Mouse (Mus musculus): ENCODE results near the gene Casz1. TPM values are rescaled to one million over a fixed set of nuclear protein-coding genes. Genes with fewer than 3 reads are reported as not detected.

Casz1 gene
- polyA plus RNA-seq, 1 experiment from 2014 or later, result 16.1 TPM

DNA sequence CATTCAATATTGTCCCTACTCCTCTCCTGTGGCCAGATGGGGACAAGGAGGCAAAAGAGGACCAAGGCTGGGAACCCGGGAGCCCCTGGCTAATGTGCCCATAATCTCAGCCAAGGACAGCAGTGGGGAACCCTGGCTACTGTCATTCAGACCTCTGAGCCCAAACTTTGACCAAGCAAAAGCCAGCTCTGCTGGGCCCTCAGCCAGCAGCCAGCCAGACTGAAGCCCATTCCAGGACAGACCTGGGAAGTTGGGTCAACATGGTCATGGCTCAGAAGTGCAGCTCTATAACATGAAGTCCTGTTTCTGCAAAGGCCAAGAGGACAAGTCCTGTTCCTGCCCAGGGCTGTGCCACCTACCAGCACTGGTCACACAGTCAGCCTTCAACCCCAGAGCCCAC, 157.9 kb downstream of the Casz1 start:
- 100% methylated on average over 1 of the region's 1 CpGs for WGBS
- Histone ChIP-seq H3K4me1 (ENCODE audit: control insufficient read depth, insufficient read depth, low read length) (0 out of 2 replicates have a peak, but pooled peaks cover 7% of the 10 kb centered on the region), H3K27ac (ENCODE audit: low read depth, low read length) (no peak overlapping the region), H3K27me3 (ENCODE audit: control insufficient read depth, insufficient read depth, low read length) (no peaks in the 10 kb centered on the region), H3K4me2 (ENCODE audit: low read depth, low read length) (no peak overlapping the region), H3K36me3 (ENCODE audit: control insufficient read depth, insufficient read depth, low read length) (peaks cover 4% of the 10 kb centered on the region; the same call in 1 of the 2 replicates), H3K9ac (replicated peaks; ENCODE audit: low read depth, low read length) (no peak overlapping the region), H3K4me3 (ENCODE audit: low read depth, low read length) (no peak overlapping the region), H3K9me3 (ENCODE audit: control insufficient read depth, low read length) (no peaks in the 10 kb centered on the region)
- ATAC-seq (ENCODE audit: low read depth), result no peak

DNA sequence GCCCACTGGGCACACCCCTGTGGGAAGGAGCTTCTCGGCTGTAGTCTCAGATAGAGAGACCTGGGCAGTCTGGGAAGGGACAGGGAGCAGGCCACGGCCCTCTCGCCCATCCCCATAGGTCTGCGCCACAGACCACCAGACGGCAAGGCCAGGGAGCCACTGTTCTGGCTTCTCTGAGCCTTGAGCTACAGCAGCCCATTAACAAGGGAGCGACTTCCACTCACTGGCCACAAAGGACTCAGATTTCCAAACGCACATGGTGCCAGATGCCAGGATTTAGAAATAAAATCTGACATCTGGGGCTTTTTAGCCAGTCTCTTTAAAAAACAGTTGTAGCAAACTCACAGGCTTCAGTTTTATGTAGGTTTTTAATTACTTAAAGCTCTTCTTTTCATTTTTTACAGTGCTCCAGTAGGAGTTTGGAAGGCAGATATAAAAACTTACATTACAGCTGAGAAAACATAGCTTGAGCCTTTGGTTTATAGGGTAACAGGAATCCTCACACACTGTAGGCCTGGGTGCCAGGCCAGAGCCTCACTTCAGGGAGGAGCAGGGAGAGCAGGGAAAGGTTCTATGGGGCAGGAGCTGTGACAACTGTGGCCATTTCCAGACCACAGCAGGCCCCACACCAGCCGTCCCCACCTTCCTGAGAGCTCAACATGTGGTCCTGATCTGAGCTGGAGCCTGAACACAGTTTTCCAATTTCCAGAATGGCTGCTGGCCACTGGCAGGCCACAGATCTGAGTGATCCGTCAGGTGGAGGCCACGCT, 160.5 kb downstream of the Casz1 start:
- ATAC-seq (ENCODE audit: low read depth), result no peak
- Histone ChIP-seq H3K27me3 (ENCODE audit: control insufficient read depth, insufficient read depth, low read length) (no peaks in the 10 kb centered on the region), H3K4me1 (ENCODE audit: control insufficient read depth, insufficient read depth, low read length) (0 out of 2 replicates have a peak, but pooled peaks cover 13% of the 10 kb centered on the region), H3K36me3 (ENCODE audit: control insufficient read depth, insufficient read depth, low read length) (peaks cover 4% of the 10 kb centered on the region; the same call in 1 of the 2 replicates), H3K4me2 (ENCODE audit: low read depth, low read length) (no peak overlapping the region), H3K9ac (replicated peaks; ENCODE audit: low read depth, low read length) (no peak overlapping the region), H3K4me3 (ENCODE audit: low read depth, low read length) (no peak overlapping the region), H3K27ac (ENCODE audit: low read depth, low read length) (no peak overlapping the region), H3K9me3 (ENCODE audit: control insufficient read depth, low read length) (no peaks in the 10 kb centered on the region)
- WGBS, result 78% methylated on average over 10 of the region's 10 CpGs

DNA sequence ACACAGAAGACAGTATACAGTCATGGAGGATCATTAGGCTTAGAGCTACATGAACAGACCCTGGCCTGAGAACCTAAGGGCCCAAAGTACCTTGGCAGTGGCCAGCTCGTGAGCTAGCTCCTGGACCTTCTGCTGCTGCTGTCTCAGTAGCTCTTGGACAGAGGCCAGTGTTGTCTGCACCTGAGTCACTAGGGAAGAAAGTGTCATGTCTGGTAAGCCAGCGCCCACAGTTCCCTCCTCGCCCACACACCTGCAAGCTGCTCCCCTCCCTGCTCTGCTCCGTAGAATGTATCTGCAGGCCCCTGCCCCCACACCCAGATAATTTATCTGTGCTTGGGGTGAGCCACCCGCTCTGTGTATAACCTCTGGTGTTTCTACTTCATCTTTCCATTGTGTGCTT, 161.9 kb downstream of the Casz1 start:
- H3K27me3 ChIP-seq (ENCODE audit: control insufficient read depth, insufficient read depth, low read length), result no peaks in the 10 kb centered on the region
- H3K4me2 ChIP-seq (ENCODE audit: low read depth, low read length), result no peak overlapping the region
- no peaks in the 10 kb centered on the region for H3K9me3 ChIP-seq (ENCODE audit: control insufficient read depth, low read length)
- H3K4me1 ChIP-seq (ENCODE audit: control insufficient read depth, insufficient read depth, low read length), result 0 out of 2 replicates have a peak, but pooled peaks cover 17% of the 10 kb centered on the region
- H3K27ac ChIP-seq (ENCODE audit: low read depth, low read length), result no peak overlapping the region
- 78% methylated on average over 5 of the region's 5 CpGs for WGBS
- ATAC-seq (ENCODE audit: low read depth), result no peak
- no peak overlapping the region for H3K9ac ChIP-seq (replicated peaks; ENCODE audit: low read depth, low read length)
- H3K36me3 ChIP-seq (ENCODE audit: control insufficient read depth, insufficient read depth, low read length), result peaks cover 4% of the 10 kb centered on the region; the same call in 1 of the 2 replicates
- no peak overlapping the region for H3K4me3 ChIP-seq (ENCODE audit: low read depth, low read length)

DNA sequence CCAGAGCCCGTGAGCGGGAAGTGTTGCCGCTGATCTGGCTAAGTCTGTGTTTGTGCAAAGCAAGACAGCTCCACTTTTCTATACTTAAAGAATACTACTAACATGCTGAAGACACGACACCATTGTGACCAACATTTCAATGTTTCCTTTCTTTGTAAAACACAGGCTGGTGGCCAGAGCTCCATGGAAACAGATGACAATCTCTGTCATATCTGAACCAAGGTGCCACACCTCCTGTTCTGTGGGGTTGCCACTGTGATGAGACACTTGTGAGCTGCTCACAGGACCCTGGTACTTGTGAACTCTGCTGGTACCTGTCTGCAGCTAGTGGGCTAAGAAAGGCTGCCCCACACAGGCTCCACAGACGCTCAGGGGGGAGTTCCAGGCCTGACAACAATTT, 164.6 kb downstream of the Casz1 start:
- Histone ChIP-seq H3K9ac (replicated peaks; ENCODE audit: low read depth, low read length) (no peak overlapping the region), H3K4me2 (ENCODE audit: low read depth, low read length) (no peak overlapping the region), H3K27ac (ENCODE audit: low read depth, low read length) (no peak overlapping the region; the same call in 1 of the 2 replicates), H3K9me3 (ENCODE audit: control insufficient read depth, low read length) (no peaks in the 10 kb centered on the region), H3K4me1 (ENCODE audit: control insufficient read depth, insufficient read depth, low read length) (peaks cover 19% of the 10 kb centered on the region; the same call in 1 of the 2 replicates), H3K36me3 (ENCODE audit: control insufficient read depth, insufficient read depth, low read length) (no peaks in the 10 kb centered on the region), H3K4me3 (ENCODE audit: low read depth, low read length) (no peak overlapping the region), H3K27me3 (ENCODE audit: control insufficient read depth, insufficient read depth, low read length) (no peaks in the 10 kb centered on the region)
- 83% methylated on average over 5 of the region's 5 CpGs for WGBS
- no peak for ATAC-seq (ENCODE audit: low read depth)

DNA sequence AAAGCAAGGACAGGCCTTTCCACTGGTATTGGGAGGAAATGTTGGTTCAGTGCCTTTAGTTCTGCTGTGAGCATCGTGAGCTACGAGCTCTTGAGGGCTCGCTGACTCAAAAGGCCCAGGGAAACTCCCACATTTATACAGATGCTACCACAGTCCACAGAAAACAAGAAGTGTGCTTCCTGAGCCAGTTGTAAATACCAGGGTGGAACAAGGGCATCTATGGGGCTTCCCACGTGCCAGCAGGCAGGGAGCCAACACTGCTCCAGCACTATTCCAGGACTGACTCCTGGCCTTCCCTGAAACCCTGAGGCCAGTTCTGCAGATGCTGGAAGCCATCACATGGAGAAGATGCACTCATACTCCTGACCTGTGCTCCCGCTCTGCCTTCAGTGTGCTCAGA, 165.4 kb downstream of the Casz1 start:
- ATAC-seq (ENCODE audit: low read depth), result no peak
- no peak overlapping the region for H3K4me3 ChIP-seq (ENCODE audit: low read depth, low read length)
- WGBS, result 59% methylated on average over 5 of the region's 5 CpGs
- H3K9me3 ChIP-seq (ENCODE audit: control insufficient read depth, low read length), result no peaks in the 10 kb centered on the region
- H3K4me2 ChIP-seq (ENCODE audit: low read depth, low read length), result no peak overlapping the region
- no peak overlapping the region for H3K9ac ChIP-seq (replicated peaks; ENCODE audit: low read depth, low read length)
- H3K4me1 ChIP-seq (ENCODE audit: control insufficient read depth, insufficient read depth, low read length), result peaks cover 21% of the 10 kb centered on the region
- H3K36me3 ChIP-seq (ENCODE audit: control insufficient read depth, insufficient read depth, low read length), result no peaks in the 10 kb centered on the region
- no peak overlapping the region for H3K27ac ChIP-seq (ENCODE audit: low read depth, low read length)
- H3K27me3 ChIP-seq (ENCODE audit: control insufficient read depth, insufficient read depth, low read length), result no peaks in the 10 kb centered on the region

DNA sequence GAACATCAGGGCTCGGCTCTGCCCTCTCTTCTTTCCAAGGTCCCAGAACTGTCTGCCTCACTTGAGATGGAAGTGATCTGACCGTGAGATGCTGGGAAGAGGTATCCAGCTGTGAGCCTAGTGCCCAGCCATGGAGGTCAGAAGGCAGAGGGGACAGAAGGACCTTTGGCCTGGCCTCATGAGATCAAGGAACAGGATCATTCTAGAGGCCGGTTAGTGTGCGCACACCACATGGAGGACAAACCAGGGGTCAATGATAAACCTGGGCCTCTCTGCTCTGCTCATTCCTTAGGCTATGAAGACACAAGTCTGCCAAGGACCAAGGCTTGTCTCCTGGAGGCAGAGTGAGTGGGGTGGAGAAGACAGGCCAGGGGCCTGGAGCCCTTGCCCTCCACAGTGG, 166.5 kb downstream of the Casz1 start:
- H3K36me3 ChIP-seq (ENCODE audit: control insufficient read depth, insufficient read depth, low read length), result no peaks in the 10 kb centered on the region
- no peaks in the 10 kb centered on the region for H3K27me3 ChIP-seq (ENCODE audit: control insufficient read depth, insufficient read depth, low read length)
- no peak overlapping the region for H3K9ac ChIP-seq (replicated peaks; ENCODE audit: low read depth, low read length)
- H3K4me3 ChIP-seq (ENCODE audit: low read depth, low read length), result no peak overlapping the region
- H3K27ac ChIP-seq (ENCODE audit: low read depth, low read length), result no peak overlapping the region
- peaks cover 29% of the 10 kb centered on the region for H3K4me1 ChIP-seq (ENCODE audit: control insufficient read depth, insufficient read depth, low read length)
- H3K9me3 ChIP-seq (ENCODE audit: control insufficient read depth, low read length), result no peaks in the 10 kb centered on the region
- ATAC-seq (ENCODE audit: low read depth), result no peak
- WGBS, result 83% methylated on average over 4 of the region's 4 CpGs
- no peak overlapping the region for H3K4me2 ChIP-seq (ENCODE audit: low read depth, low read length)

DNA sequence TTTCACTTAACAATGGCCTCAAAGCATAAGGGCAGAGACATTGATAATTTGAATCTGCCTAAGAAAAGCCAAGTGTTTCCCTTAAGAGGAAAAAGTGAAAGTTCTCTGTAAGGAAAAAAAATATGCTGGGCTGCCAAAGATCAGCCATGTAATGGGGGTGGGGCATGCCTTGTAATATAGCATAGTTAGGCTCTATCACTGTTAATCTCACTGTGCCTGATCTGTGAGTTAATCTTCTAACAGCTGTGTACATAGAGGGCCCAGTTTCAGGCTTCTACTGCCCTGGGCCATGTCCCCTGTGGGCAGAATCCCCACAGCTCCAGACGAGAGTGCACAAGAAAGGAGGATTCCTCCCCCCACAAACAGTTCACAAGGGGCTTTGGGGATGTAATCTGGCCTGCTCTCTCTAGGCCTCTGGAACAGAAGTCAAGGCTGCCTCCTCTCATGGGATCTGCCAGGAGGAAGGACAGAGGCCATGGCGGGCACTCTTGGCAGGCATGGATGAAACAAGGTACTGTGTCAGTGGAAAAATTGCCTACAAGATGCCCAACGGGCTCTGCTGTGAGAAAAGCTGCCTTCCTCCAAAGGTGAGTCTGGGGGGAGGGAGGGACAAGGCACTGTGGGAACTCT, 167.5 kb downstream of the Casz1 start:
- Histone ChIP-seq H3K36me3 (ENCODE audit: control insufficient read depth, insufficient read depth, low read length) (no peaks in the 10 kb centered on the region), H3K9me3 (ENCODE audit: control insufficient read depth, low read length) (no peaks in the 10 kb centered on the region), H3K27me3 (ENCODE audit: control insufficient read depth, insufficient read depth, low read length) (no peaks in the 10 kb centered on the region), H3K9ac (replicated peaks; ENCODE audit: low read depth, low read length) (no peak overlapping the region), H3K4me1 (ENCODE audit: control insufficient read depth, insufficient read depth, low read length) (peaks cover 26% of the 10 kb centered on the region), H3K4me3 (ENCODE audit: low read depth, low read length) (no peak overlapping the region), H3K4me2 (ENCODE audit: low read depth, low read length) (no peak overlapping the region), H3K27ac (ENCODE audit: low read depth, low read length) (no peak overlapping the region)
- WGBS, result 67% methylated on average over 3 of the region's 3 CpGs
- no peak for ATAC-seq (ENCODE audit: low read depth)

DNA sequence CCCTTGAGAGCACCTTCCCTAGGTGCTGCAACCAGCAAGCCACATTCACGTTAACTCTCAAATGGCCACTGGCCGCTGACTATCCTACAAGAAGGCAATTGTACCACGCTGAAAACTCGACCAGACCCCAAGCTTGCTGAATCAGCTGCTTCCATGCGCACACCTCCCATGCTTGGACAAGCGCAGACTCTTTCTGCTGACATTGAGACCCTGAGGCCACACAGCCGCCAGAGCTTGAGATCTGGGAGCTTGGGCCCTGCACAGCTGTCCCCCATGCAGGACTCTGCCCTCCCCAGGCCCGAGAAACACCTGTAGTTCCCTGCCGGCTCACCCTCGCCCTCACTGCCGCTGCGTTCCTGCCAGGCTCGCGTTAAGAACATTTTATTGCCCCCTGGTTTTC, 168.5 kb downstream of the Casz1 start:
- Histone ChIP-seq H3K27ac (ENCODE audit: low read depth, low read length) (no peak overlapping the region), H3K4me3 (ENCODE audit: low read depth, low read length) (no peak overlapping the region), H3K9me3 (ENCODE audit: control insufficient read depth, low read length) (no peaks in the 10 kb centered on the region), H3K4me1 (ENCODE audit: control insufficient read depth, insufficient read depth, low read length) (peaks cover 18% of the 10 kb centered on the region), H3K36me3 (ENCODE audit: control insufficient read depth, insufficient read depth, low read length) (no peaks in the 10 kb centered on the region), H3K27me3 (ENCODE audit: control insufficient read depth, insufficient read depth, low read length) (no peaks in the 10 kb centered on the region), H3K4me2 (ENCODE audit: low read depth, low read length) (no peak overlapping the region), H3K9ac (replicated peaks; ENCODE audit: low read depth, low read length) (no peak overlapping the region)
- 59% methylated on average over 14 of the region's 14 CpGs for WGBS
- ATAC-seq (ENCODE audit: low read depth), result no peak

DNA sequence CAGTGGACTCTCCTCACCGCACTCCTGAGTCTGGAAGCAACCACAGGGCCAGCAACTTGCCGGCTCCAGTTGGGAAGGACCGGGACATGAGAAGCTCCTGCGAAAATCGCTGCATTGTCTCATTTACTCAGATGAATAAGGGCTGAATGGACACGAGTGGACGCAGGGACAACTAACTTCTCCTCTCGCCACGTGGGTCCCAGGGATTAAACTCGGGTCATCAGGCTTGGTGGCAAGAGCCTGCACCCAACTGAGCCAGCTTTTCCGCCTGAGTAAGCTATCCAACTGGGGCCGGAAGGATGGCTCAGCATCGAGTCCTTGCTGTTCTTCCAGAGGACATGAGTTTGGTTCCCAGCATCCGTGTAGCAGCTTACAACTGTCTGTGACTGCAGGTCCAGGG, 169.2 kb downstream of the Casz1 start:
- Histone ChIP-seq H3K4me2 (ENCODE audit: low read depth, low read length) (no peak overlapping the region), H3K9ac (replicated peaks; ENCODE audit: low read depth, low read length) (no peak overlapping the region), H3K9me3 (ENCODE audit: control insufficient read depth, low read length) (no peaks in the 10 kb centered on the region), H3K4me1 (ENCODE audit: control insufficient read depth, insufficient read depth, low read length) (peaks cover 22% of the 10 kb centered on the region), H3K4me3 (ENCODE audit: low read depth, low read length) (no peak overlapping the region), H3K27me3 (ENCODE audit: control insufficient read depth, insufficient read depth, low read length) (no peaks in the 10 kb centered on the region), H3K36me3 (ENCODE audit: control insufficient read depth, insufficient read depth, low read length) (no peaks in the 10 kb centered on the region), H3K27ac (ENCODE audit: low read depth, low read length) (no peak overlapping the region)
- no peak for ATAC-seq (ENCODE audit: low read depth)
- 72% methylated on average over 14 of the region's 14 CpGs for WGBS
